Mouse (Mus musculus) spleen, adult 12 weeks (tissue): ENCODE data around the gene Lpin3.

Experiments used
- DNase-seq: peaks from one replicate; pipeline ENCODE4 v3.0.0; 2022; ENCODE audit warnings: low spot score

Gene Lpin3

DNA sequence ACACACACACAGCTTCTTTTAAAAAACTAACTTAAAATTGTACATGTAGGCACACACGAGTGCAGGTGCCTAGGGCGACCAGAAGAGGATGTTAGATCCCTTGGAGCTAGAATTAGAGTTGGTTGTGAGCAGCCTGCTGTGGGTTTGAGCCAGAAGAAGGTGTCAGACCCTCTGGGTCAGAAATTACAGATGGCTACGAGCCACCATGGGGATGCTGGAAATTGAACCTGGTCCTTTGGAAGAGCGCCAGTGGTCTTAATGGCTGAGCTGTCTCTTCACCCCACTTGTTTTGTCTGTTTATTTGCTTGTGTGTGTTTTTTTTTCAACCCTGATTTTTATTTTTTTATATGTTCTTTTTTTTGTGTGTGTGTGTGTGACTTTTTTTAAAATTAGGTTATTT lies 54.0 kb downstream of the Lpin3 start:
- no peak for DNase-seq

DNA sequence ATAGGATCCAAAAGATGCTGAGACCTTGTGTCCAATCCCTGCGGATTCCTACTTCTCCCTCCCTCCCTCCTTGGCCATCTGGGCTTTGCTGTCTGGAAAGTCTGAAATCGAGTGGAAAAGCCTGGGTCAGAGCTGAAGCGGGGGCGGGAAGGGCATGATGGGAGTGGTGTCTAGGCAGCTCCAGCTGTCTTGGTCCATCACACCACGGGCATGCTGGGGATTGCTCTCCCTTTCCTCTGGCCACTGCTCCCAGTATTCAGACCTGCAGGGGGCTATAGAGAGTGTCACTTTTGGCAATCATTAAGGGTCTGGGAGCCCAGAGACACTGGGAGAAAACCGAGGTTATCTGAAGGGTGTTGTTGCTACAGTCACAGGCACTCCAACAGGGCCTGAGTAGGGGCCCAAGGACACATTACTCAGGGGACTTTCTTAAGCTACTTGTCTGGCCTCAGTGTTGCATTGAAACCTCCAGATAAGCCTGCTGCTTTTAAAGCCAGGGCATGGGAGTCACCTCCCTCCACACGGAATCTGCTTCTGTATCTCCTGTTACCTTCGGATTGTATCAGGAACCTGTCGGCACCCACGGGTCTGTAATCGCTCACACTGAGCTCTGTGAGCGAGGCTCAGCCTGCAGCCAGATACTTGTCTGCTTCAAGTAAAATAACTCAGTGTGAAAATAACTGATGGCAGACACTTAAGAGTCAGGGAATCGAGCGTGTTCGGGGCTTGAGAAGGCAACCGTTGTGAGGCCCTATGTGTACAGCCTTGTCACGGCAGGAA lies 60.6 kb downstream of the Lpin3 start:
- no peak for DNase-seq

GRCm38 (mm10) chr2:160942443-160942842 lies 62.0 kb downstream of the Lpin3 start:
- no peak for DNase-seq

DNA sequence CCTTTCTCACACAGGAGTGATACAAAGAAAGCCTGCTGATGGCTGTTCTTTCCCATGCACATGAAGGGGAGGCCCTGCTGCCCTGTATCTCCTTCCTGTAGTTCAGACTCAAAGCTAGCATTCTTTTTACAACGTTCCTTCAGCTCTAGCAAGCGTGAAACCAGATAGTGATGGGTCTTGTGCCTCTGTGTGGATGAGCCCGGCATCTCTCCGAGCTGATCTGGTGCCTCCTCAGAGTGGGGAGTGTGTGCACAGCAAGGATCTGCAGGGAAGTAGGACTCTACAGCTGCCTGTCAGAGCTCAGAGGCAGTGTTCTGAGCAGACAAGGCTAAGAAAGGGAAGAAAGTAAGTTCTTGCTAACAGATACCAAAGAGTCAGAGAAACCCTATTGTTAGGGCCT lies 71.1 kb downstream of the Lpin3 start:
- no peak for DNase-seq

DNA sequence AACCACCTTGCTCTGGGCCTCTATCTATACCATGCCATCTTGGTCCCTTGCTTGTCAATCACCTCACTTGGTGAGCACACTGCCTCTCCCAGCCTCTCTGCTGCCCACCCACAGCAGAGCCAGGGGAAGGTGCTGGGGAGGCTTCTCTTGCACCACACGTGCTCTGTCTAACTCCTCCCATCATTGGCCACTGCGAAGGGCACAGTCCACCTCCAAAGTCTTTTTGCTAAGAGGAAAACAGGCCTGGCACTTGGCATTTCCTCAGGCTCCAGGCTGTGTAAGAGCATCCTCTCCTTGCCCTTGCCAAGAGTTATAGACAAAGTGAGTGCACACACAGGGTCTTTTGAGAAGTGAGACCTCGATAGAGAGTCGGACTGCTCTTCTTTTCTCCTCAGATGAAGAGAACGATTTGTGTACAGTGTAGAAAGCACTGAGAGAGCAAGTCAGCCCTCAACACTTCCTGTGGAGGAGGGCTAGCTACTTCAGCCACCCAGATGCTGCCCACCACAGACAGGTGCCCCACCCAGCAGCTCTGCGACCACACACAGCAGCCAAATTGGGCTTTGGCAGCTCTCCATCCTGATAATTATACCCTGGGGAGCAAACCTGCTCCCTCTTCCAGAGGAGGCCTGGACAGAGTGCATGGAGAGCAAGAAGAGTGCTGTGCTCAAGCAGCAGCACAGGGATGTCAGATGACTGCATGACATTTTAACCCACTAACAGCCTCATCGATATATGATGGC lies 72.8 kb downstream of the Lpin3 start:
- DNase-seq: no peak

- DNase-seq: no peak
These were observed 74.1 kb downstream of the Lpin3 start for GRCm38 (mm10) chr2:160954541-160954940.

DNA sequence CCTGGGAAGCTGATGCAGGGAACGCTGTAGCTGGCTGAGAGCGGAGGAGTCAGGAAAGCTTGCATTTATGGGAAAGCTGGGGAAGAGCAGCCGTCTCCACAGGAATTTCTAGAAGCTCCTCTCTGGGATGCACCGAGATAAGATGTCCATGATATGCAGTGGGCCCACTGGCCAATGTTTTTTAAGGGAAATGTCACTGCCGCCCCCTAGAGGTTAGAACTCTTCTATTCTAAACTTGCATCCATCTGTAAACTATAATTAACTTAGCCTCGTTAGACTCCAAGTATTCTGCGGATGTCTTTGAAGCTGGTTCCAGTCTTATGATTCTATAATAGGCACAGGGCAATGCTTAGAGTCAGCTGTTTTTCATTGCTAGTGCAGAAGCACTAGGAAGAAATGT lies 74.9 kb downstream of the Lpin3 start:
- no peak for DNase-seq
